Mouse (Mus musculus) CD4-positive, CD25-positive, alpha-beta regulatory T cell, adult 2 months (primary cell): ENCODE measurements around the gene Atp6v1fnb.

ENCODE experiments used
- DNase-seq: peaks from one replicate; pipeline ENCODE4 v3.0.0-alpha.2; 2012; ENCODE audit warnings: low read depth, low spot score

Atp6v1fnb gene

DNA sequence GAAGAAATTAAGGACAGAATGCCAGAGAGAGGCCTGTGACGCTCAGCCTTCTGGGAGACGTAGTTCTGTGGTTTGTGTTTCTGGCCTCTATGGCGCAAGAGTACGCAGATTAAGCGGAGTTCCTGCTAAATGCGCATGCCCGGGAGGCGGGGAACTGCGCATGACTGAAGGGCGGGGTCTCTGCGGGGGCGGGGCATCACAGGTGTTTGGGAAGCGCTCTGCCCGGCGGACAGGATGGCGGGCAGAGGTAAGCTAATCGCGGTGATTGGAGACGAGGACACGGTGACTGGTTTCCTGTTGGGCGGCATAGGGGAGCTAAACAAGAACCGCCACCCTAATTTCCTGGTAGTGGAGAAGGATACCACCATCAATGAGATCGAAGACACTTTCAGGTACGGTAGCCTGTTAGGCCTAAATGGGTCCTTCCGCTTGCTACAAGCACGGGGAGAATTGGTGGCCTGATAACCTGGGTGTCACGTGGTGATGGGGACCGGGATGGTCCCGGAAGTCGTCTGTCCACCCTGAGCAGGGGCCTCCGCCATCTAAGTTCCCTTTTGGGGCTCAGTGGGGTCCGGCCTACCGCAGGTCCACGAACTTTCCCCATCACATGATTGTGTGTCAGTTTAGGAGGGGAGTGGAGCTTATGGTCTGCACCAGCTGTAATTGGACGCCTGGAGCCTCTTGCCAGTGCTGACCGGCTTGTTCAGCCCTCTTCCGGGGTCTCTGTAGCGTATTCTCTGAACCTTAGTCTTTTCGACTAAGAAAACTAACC is 3.5 kb upstream of the Atp6v1fnb start, which contains the start of gene Atp6v1f:
Gene Atp6v1f, plus strand, starts transcription at position 136 of the 772 bp plus-strand sequence.
- DNase-seq, result peak; percentile 97

DNA sequence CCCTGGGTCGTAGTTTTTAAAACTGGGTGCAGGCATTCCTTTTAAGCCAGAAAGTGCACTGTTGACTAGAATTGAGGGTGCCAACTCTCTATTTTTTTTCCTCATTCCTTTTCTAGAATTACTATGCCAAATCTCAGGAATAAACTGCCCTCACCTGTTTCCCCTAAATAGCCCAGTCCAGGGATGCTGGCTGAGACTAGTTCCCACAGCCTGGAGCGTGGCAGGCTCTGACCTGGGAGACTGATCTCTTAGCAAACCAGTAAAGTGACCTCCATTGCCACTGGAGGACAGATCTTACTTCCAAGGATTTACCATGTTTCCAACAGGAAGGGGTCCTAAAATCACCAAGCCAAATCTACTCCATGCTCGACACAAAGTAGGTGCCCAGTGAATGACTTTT is 2.4 kb upstream of the Atp6v1fnb start:
- DNase-seq, result no peak

DNA sequence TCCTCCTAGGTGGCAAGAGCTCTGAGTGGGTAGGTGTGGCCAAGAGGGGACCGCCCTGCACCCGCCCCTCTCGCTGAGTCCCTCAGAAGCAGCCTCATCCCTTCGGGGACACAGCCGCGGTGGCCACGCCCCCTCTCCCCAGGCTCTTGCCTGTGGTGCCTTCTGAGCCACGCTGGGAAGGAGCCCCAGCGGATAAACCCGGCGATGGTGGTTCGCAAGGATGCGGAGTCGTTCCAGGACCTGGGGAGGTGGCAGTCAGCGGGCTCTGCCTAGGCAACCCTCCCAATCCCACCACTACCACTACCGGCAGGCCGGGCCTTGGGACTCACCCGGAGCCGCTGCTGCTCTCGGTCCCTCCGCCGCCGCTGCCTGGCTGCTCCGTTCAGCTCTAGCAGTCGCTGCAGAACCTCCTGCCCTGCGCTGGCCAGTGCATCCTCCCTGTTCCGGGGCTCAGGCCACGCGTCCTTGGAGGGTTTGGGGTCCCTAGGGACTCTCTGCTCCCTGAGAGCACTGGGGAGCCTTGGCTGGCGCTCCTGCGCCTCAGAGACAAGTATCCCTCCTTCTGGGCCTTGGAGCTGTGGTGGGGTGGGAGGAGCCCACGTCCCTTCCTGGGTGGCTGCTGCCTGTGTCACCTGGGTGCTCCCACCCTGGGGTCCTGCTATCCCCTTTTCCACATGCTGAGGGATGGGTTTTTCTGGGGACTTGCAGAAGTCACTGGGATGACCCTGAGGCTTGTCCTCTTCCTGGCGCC is 2.9 kb downstream of the Atp6v1fnb start:
- DNase-seq, result peak; percentile 86

DNA sequence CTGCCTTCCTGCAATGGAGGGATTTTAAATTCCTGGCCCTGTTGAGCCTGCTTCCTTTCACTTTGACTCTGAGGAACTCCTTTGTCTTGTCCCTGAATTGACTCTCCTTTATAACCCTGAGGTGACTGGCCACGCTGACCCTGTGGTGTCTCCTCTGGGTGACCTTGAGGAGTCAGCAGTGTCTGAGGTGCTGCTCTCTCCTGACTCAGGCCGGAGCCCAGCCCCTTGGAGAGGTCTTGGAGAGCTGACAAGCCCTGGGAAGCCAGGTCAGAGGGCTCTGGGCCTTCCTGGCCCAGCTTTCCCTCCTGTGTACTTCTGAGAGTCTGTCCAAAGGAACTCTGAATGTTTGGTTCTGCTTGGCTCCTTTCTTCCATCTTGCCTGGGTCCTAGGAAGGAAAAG is 3.5 kb downstream of the Atp6v1fnb start:
- DNase-seq, result no peak

DNA sequence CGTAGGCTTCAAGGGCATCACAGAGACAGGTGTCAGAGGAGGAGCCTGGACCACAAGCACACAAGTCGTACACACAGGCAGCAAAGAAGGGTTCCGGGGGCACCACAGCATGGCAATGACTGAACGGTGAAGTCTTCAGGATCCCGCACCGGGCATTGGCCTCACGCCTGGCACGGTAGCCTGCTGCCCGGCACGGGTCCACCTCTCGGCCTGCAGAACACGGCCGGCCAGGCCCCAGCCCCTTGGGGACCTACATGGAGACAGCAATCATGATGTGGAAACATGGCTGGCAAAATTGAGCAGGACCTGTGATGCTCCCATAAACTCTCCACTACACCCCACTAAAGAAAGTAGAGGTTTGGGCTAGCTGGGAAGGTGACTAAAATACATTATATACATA is 11.5 kb downstream of the Atp6v1fnb start:
- no peak for DNase-seq

DNA sequence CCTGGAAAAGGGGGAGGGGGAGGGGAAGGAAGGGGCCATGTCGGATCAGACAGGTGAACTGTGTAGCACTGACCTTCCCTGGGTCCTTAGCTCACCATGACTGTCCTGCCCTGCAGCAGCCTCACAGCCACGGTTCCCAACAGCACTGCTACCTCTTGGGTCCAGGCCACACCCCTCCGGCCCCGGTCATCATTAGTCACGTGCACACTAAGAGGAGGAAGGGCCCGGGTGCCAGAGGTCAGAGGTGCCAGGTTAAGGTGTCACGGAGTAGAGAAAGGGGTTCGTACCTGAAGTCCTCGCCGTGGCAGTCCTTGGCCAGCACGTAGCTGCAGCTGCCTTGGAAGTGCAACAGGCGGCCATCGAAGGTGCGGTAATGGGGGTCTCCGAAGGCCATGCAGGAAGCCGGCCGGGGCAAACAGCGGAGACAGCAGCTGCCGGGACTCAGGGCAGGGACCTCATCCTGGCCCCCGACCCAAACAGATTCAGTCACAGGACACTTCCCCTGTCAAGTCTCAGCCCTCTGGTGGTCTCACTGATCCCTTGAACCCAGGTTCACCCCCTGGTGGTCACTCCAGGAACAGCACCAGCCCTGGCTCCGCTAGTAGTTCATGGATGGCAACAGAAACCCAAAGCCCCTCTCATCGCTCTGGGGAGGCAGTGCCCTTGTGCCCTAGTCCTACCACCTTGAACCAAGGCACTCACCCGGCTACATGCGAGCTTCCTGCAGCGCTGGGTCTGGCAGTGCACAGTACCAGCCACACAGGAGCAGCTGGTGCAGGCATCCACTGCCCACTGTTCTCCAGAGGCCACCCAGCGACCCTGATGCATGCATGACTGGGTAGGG is 13.7 kb downstream of the Atp6v1fnb start:
- peak; percentile 69 for DNase-seq

DNA sequence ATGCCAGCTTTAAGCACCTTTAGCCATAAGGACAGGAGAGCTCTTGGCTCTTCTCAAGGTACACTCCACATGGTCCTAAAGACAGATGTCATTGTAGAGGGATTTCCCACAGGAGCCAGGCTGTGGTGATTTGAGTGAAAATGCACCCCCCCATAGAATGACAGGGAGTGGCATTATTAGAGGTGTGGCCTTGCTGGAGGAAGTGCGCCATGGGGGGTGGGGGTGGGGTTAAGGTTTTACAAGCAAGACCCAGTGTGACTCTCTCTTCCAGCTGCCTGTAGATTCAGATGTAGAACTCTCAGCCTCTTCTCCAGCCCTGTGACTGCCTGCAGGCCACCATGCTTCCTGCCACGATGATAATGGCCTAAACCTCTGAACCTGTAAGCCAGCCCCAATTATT is 14.7 kb downstream of the Atp6v1fnb start:
- DNase-seq, result no peak

DNA sequence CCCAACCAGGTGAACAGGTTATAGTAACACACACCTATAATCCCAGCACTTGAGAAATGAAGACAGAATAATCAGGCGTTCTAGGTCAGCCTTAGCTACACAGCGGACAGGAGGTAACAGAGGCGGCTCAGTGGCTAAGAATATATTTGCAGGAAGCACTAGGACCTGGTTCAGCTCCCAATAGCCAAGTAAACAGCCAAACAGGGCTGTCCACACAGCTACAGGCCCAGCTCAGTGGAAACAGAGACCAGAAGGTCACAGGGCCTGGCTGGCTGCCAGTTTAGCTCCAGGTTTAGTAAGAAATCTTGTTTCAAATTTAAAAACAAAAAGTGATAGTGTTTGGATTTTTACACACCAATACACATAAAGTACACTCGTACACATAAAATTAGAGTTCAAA is 22.9 kb downstream of the Atp6v1fnb start:
- no peak for DNase-seq

DNA sequence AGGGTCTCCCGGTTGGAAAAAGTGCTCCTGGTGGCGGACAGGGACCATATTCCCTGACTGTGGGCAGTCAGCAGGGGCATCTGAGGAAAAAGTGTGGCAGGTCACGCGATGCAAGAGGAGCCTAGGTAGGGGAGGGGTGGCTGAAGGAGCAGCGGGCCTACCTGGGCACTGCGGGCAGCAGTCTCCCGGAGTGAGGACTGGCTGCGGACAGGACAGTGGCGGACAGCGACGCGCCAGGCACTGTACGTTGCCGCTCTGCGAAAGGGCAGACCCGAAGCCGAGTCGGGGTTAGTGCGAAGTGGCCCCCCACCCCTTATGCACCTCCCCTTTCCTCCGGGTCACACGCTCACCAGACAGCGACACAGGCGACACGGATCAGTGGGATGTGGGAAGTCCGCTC is 25.0 kb downstream of the Atp6v1fnb start:
- no peak for DNase-seq

DNA sequence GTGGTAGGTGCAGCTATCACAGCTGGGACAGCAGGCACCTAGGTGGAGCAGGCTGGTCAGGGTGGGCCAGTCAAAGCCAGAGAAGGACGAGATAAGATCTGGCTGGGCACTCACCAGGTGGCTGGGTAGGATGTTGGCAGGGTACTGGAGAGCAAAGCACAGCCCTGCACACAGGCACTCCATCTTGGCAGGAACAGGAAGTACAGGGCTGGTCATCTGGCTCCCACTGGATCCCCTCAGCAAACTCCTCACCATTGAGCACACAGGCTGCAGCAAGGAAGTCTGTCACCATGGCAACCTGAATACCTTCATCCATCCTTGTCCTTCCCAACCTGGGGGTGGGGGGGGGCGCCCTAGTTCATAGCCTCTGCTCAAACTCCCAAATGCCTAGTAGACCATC is 26.6 kb downstream of the Atp6v1fnb start:
- no peak for DNase-seq

DNA sequence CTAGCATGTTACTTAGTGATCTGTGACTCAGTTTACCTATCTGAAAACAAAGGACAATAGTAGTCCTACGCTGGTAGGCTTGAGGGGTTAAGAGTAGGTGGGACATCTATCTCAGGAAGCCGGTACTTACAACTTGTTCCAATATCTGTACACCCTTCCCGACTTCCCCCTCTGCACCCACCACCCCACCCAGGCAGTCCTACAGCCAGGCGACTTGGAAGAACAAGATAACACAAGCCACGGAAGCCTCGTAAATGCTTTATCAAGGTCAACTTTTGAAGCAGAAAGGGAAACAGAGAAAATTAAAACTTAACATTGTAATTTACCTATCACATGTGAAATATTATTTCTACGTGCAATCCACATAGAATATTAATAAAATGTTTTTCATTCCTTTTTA is 28.9 kb downstream of the Atp6v1fnb start:
- no peak for DNase-seq

DNA sequence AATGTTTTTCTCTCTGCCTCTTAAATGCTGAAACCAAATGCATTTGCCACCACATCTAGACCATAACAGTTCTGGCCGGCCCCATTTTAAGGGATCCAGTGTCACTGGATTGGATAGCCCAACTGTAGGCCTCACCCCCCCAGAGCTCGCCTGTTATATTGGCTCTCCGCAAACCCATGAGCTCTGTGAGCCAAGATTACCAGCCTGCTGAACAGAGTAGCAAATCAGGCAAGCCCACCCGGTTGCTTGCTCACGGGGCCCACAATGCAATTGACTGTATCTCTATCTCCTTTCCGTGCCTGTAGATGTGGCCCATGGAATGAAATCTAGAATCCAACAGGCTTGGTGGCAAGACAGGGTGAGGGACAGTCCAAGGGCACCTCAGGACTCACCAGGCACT is 29.6 kb downstream of the Atp6v1fnb start:
- no peak for DNase-seq

DNA sequence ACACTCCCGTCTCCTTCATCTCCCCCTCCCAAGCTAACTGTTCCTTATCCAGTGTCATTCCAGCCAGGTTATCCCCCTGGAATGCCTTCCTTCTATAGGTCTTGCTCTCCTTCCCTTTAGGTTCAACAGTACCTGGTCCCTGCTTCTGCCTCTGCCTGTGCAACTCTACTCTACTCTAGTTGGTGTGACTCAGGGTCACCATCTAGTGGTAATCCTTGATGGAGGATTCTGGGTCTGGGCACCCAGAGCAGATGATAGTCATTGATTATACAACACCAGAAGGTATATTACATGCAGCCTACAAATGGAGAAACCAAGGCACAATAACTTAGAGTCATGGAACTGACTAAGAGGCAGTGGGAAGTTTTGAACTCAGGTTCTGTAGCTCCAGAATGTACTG is 30.4 kb downstream of the Atp6v1fnb start:
- no peak for DNase-seq

DNA sequence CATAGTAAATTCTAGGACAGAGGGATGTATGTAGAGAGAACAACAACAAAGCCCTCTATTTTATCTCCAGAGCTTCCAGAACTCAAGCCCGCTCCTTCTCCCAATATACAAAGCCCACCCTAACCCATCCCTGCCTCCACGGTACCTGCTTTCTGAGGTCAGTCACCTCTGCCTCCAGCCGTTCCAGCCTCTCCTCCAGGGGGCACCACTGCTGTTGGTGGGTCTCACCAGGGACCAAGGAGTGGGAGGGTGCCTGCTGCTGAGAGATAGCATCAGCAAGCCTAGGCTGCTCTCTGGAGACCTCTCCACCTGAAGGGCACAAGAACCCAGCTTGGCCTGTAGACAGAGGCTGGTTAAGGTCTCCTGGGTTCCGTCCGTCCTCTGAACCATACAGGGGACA is 34.3 kb downstream of the Atp6v1fnb start:
- no peak for DNase-seq

DNA sequence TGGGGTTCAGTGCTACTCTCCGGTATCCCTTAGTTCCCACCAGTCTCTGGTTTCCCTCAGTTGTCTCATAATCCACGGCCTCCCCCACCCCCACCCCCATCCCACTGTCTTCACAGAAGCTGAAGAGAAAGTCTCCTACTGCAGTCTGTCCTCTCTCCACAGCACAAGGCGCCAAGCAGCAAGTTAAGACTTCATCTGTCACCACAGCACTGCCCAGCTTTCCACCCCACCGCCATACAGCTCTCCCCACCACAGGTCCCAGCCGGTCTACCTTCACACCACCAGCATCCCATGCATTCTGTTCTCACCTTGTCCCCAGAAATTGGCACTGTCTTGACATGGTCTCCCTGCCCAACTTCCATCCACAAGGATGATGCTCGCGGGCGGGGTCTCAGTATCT is 35.6 kb downstream of the Atp6v1fnb start:
- no peak for DNase-seq

DNA sequence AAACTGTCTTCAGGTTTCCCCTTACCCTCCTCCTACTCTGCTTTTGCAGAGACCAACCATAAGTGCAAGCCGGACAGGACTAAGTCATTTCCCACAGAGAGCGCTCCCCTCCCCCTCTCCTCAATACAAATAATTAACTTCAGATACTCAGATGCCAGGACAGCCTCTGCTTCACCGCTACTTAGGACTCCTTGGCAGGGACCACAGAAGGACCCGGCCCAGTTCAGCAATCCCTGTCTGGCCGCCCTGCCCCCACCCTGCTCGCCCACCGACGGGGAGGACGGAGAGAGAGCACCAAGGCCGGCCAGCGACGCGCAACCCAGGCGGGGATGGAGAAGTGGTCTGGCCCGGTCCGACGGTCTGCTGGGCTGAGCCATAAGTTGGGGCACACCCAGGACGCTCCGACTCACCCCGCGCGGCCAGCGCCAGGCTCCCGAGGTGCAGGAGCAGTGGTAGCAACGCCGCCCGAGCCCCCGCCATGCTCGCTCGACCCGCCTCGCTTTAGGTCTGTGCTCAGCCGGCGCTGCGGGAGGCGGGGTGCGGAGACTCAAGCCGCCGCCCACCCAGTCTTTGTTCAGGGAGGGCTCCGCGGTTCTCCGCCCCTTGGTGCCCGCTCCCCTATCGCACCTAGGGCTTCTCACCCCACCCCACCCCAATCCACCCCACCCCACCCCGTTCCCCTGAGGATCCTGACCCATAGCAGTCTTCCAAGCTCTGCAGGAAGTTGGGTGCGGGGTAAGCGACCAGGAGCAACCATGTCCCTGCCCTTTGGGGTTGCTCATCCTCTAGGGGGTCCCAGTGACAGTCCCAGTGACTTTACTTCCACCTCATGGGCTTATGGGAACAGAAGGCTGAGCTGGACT is 36.4 kb downstream of the Atp6v1fnb start, which contains the start of gene Kcp:
Gene Kcp, minus strand, starts transcription at position 506 of the 863 bp plus-strand sequence.
- DNase-seq, result peak; percentile 20

DNA sequence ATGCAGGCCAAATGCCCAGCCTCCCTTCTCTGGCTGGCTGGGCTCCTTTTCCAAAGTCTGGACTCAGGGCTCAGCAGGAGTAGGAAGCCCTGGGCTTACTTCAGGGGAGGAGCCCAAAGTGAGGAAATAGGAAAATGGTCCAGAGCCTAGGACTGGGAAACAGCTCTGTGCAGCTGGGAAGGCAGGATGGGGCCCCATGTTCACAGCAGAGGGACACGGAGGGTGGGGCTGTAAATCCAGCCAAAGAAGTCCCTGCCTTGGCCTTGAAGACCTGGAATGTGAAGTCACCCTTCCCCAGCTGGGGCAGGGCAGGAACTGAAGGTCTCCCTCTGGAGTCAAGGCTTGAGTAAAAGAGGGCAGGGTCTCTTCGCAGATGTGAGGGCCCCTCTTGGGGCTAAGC is 37.8 kb downstream of the Atp6v1fnb start:
- DNase-seq, result no peak

DNA sequence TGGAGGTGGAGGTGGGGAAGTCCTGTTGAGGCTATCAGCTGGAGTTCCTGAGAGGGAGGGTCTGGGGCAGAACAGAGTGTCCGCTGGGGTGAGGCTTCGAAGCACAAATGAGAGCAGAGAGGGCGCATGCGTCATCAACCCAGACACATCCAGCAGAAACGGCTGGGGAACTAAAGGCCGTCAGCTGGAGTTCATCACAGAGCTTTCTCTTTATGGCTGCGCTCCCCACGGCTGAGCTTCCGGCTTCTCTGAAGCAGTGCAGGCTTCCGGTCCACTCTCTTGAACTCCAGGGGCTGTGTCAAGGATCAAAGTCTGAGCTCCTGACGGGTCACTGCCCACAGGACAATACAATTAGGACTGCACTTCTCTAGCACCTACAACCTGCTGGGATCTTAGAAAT is 42.0 kb downstream of the Atp6v1fnb start:
- peak; percentile 68 for DNase-seq

DNA sequence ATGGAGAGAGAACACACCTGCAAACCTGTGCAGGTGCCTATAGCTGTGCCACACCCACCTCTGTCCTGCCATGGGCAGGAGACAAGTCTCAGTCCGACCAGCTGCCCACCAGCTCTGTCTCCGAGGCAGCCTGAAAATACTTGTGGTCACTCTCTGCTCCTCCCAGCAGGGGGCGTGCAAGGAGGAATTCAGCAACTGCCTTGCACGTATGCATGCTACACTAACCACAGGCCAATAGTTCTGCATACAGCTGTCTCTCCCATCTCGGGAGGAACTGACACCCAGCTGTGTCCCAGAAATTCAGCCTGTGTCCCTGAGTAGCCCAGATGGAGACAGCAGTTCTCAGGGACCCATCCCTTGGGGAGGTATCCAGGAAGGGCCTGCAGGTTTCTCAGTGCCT is 45.9 kb downstream of the Atp6v1fnb start:
- peak; percentile 84 for DNase-seq

DNA sequence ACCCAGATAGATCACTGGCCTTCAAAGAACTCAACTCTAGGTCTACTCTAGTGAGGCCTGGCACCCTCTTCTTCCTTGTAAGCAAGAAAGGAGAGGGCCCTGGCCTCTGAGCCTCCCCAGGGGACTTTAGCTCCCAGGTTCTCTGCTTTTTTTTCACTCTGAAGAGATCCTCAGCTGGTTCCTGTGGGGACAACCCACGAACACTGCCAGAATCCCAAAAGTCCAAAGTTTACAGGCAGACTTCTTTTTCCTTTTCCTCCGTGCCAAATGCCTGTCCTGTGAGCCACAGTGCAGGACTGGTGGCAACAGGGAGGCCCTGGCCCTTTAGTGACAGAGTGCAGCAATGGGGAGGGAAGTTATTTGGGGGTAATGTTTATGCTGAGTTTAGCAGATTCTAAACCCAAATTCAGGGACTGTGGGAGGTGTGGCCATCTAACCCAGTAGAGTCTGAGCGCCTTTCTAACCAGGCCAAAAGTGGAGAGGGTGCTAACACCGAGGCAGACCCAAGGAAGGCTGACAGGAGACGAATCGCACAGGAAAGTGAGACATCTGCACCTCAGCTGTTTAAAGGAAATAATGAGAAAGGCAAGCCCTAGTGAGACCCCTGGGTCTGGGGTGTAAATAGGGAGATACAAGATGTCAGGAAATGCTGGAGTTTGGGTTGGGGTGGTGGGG is 51.5 kb downstream of the Atp6v1fnb start:
- no peak for DNase-seq
